Mouse (Mus musculus) forebrain, postnatal 0 days (tissue): Measurements from ENCODE around the gene Tceal7. TPM values are rescaled to one million over a fixed set of nuclear protein-coding genes. Genes with fewer than 3 reads are reported as not detected.

Experiments
- ATAC-seq: fragments of 200-750 bp; cut with Nextera tagmentation; 2 replicates; pipeline ENCODE4 v1.8.0; 2017; ENCODE audit warnings: mild to moderate bottlenecking, moderate library complexity
- DNase-seq: peaks from one replicate; pipeline ENCODE4 v3.0.0-alpha.2; 2015
- H3K27ac ChIP-seq: fragments of 300-500 bp; sonication (generic); 2 replicates; pipeline ENCODE4 v1.5.1; 2014; ENCODE audit warnings: low read depth, mild to moderate bottlenecking, antibody characterized with exemption, low read length, moderate library complexity, mixed read lengths
- H3K27me3 ChIP-seq: fragments of 300-500 bp; sonication (generic); 2 replicates; pipeline ENCODE4 v1.6.1; 2014; ENCODE audit warnings: mild to moderate bottlenecking, low read length, mixed read lengths; ENCODE audit not compliant: insufficient read depth
- H3K36me3 ChIP-seq: fragments of 300-500 bp; sonication (generic); 2 replicates; pipeline ENCODE4 v1.6.1; 2014; ENCODE audit warnings: mild to moderate bottlenecking, moderate library complexity; ENCODE audit not compliant: insufficient read depth
- H3K4me1 ChIP-seq: fragments of 300-500 bp; sonication (generic); 2 replicates; pipeline ENCODE4 v1.6.1; 2014; ENCODE audit warnings: antibody characterized with exemption; ENCODE audit not compliant: insufficient read depth
- H3K4me2 ChIP-seq: fragments of 300-500 bp; sonication (generic); 2 replicates; pipeline ENCODE4 v1.6.1; 2014; ENCODE audit warnings: low read depth, mild to moderate bottlenecking, moderate library complexity
- H3K4me3 ChIP-seq: fragments of 300-500 bp; sonication (generic); 2 replicates; pipeline ENCODE4 v1.5.1; 2014; ENCODE audit warnings: low read depth, low read length, mixed read lengths
- H3K9ac ChIP-seq: fragments of 300-500 bp; sonication (generic); 2 replicates; pipeline ENCODE4 v1.6.1; 2014; ENCODE audit warnings: mild to moderate bottlenecking
- H3K9me3 ChIP-seq: fragments of 300-500 bp; sonication (generic); 2 replicates; pipeline ENCODE4 v1.6.1; 2016; ENCODE audit warnings: low read length
- CTCF ChIP-seq: sonication (generic); IDR thresholded peaks from 2 replicates; pipeline ENCODE4 v1.5.1; 2016; ENCODE audit warnings: antibody characterized with exemption, control low read depth, low read depth
- WGBS: fragments of 180-500 bp; shearing (Covaris S2); extraction: QIAGEN DNeasy Blood & Tissue Kit; methylation state at CpG from one replicate; pipeline ENCODE4 v1.1.7; 2014; 5-methylcytosine and 5-hydroxymethylcytosine counted together
- polyA plus RNA-seq: library from polyadenylated mRNA; unstranded; fragments of >200 nt; fragmentation: Nextera tagmentation; extraction: Ambion mirVana; gene quantifications from 2 replicates; pipeline ENCODE4 v1.2.1, GENCODE M21; 2015
- total RNA-seq: library from RNA; depleted of rRNA; stranded (reverse); fragments of >200 nt; gene quantifications from 2 replicates; pipeline ENCODE4 v1.2.3, GENCODE M21; 2014

Gene Tceal7
- total and polyA plus RNA-seq, 2 experiments from 2014 or later = 3.0 to 4.9 TPM

GRCm38 (mm10) chrX:136216303-136216702 is 1.7 kb downstream of the Tceal7 start:
- Histone ChIP-seq H3K9ac (no peak overlapping the region), H3K4me2 (no peak overlapping the region), H3K27ac (no peak overlapping the region), H3K27me3 (no peaks in the 10 kb centered on the region), H3K4me3 (no peak overlapping the region), H3K36me3 (no peaks in the 10 kb centered on the region), H3K4me1 (no peaks in the 10 kb centered on the region), H3K9me3 (no peaks in the 10 kb centered on the region)
- no peak for TF ChIP-seq CTCF
- 30% methylated on average over 1 of the region's 1 CpGs for WGBS
- DNase-seq = no peak
- no peak for ATAC-seq

- ATAC-seq = no peak
- Histone ChIP-seq H3K4me2 (no peak overlapping the region), H3K9me3 (no peaks in the 10 kb centered on the region), H3K4me1 (no peaks in the 10 kb centered on the region), H3K27me3 (no peaks in the 10 kb centered on the region), H3K9ac (no peak overlapping the region), H3K4me3 (no peak overlapping the region), H3K27ac (no peak overlapping the region), H3K36me3 (no peaks in the 10 kb centered on the region)
- DNase-seq = no peak
- no peak for TF ChIP-seq CTCF
- WGBS = 74% methylated on average over 6 of the region's 6 CpGs
These were observed 9.1 kb downstream of the Tceal7 start for GRCm38 (mm10) chrX:136223714-136224113.

GRCm38 (mm10) chrX:136227768-136228167 is 13.2 kb downstream of the Tceal7 start:
- DNase-seq (no peak), ATAC-seq (no peak)
- H3K27ac ChIP-seq = no peak overlapping the region
- H3K4me3 ChIP-seq = no peak overlapping the region
- 61% methylated on average over 5 of the region's 5 CpGs for WGBS
- H3K36me3 ChIP-seq = no peaks in the 10 kb centered on the region
- H3K9me3 ChIP-seq = no peaks in the 10 kb centered on the region
- H3K4me1 ChIP-seq = no peaks in the 10 kb centered on the region
- TF ChIP-seq CTCF = no peak
- H3K27me3 ChIP-seq = no peaks in the 10 kb centered on the region
- H3K4me2 ChIP-seq = no peak overlapping the region
- H3K9ac ChIP-seq = no peak overlapping the region

- no peaks in the 10 kb centered on the region for H3K9me3 ChIP-seq
- DNase-seq (peak; percentile 65), ATAC-seq (no peak)
- no peak overlapping the region for H3K9ac ChIP-seq
- H3K27ac ChIP-seq = no peak overlapping the region
- no peaks in the 10 kb centered on the region for H3K36me3 ChIP-seq
- H3K27me3 ChIP-seq = no peaks in the 10 kb centered on the region
- WGBS = 43% methylated on average over 3 of the region's 3 CpGs
- no peak overlapping the region for H3K4me2 ChIP-seq
- no peaks in the 10 kb centered on the region for H3K4me1 ChIP-seq
- TF ChIP-seq CTCF = peak; percentile 58
- no peak overlapping the region for H3K4me3 ChIP-seq
These were observed 23.5 kb downstream of the Tceal7 start for GRCm38 (mm10) chrX:136238118-136238517.

GRCm38 (mm10) chrX:136243181-136243580 is 28.6 kb downstream of the Tceal7 start:
- Histone ChIP-seq H3K4me1 (no peaks in the 10 kb centered on the region), H3K9me3 (no peaks in the 10 kb centered on the region), H3K4me2 (no peak overlapping the region), H3K4me3 (no peak overlapping the region), H3K36me3 (0 out of 2 replicates have a peak, but pooled peaks cover 2% of the 10 kb centered on the region), H3K9ac (no peak overlapping the region), H3K27ac (no peak overlapping the region), H3K27me3 (no peaks in the 10 kb centered on the region)
- WGBS = 89% methylated on average over 2 of the region's 2 CpGs
- no peak for TF ChIP-seq CTCF
- DNase-seq (no peak), ATAC-seq (no peak)

GRCm38 (mm10) chrX:136244574-136245229 is 30.1 kb downstream of the Tceal7 start, which contains the start of gene Tceal9:
Gene Tceal9, plus strand, starts transcription at chrX:136245079.
- Histone ChIP-seq H3K4me3 (peak within 1 kb of the TSS; percentile 48), H3K36me3 (0 out of 2 replicates have a peak, but pooled peaks cover 2% of the 10 kb centered on the region), H3K9ac (peak within 1 kb of the TSS; percentile 55), H3K27ac (peak within 1 kb of the TSS; percentile 67), H3K4me1 (no peaks in the 10 kb centered on the region), H3K27me3 (no peaks in the 10 kb centered on the region), H3K4me2 (peak within 1 kb of the TSS; percentile 49), H3K9me3 (no peaks in the 10 kb centered on the region)
- no peak for TF ChIP-seq CTCF
- peak; percentile 94 for ATAC-seq
- peak; percentile 80 for DNase-seq
- 31% methylated on average over 20 of the region's 20 CpGs for WGBS

GRCm38 (mm10) chrX:136245521-136246071 is 31.0 kb downstream of the Tceal7 start:
- Histone ChIP-seq H3K27me3 (no peaks in the 10 kb centered on the region), H3K36me3 (0 out of 2 replicates have a peak, but pooled peaks cover 2% of the 10 kb centered on the region), H3K4me2 (peak overlapping the region; percentile 49), H3K4me1 (no peaks in the 10 kb centered on the region), H3K27ac (peak overlapping the region; percentile 67), H3K4me3 (peak overlapping the region; percentile 48), H3K9ac (peak overlapping the region; percentile 55), H3K9me3 (no peaks in the 10 kb centered on the region)
- peak; percentile 50 for DNase-seq
- no peak for TF ChIP-seq CTCF
- peak; percentile 80 for ATAC-seq
- WGBS = 25% methylated on average over 15 of the region's 15 CpGs
